Mouse (Mus musculus) midbrain, embryonic 11.5 days (tissue): ENCODE results near the gene Fam189b. TPM values are rescaled to one million over a fixed set of nuclear protein-coding genes. Genes with fewer than 3 reads are reported as not detected.
A peak's percentile ranks its signal among the peaks of the same experiment; 100 is the strongest.

Experiments used
- ATAC-seq: fragments of 200-750 bp; cut with Nextera tagmentation; 2 replicates; pipeline ENCODE4 v1.8.0; 2017; ENCODE audit warnings: moderate TSS enrichment, moderate library complexity; ENCODE audit not compliant: low FRiP score
- DNase-seq: peaks from one replicate; pipeline ENCODE4 v3.0.0; 2015; ENCODE audit warnings: low spot score; ENCODE audit errors: missing footprints
- H3K27ac ChIP-seq: fragments of 300-500 bp; sonication (generic); 2 replicates; pipeline ENCODE4 v1.5.1; 2014; ENCODE audit warnings: low read depth, low read length
- H3K27me3 ChIP-seq: fragments of 300-500 bp; sonication (generic); 2 replicates; pipeline ENCODE4 v1.6.1; 2014; ENCODE audit warnings: mild to moderate bottlenecking, low read length, moderate library complexity, mixed read lengths; ENCODE audit not compliant: control insufficient read depth, insufficient read depth
- H3K36me3 ChIP-seq: fragments of 300-500 bp; sonication (generic); 2 replicates; pipeline ENCODE4 v1.6.1; 2014; ENCODE audit warnings: mild to moderate bottlenecking, low read length, moderate library complexity, mixed read lengths; ENCODE audit not compliant: control insufficient read depth, insufficient read depth
- H3K4me1 ChIP-seq: fragments of 300-500 bp; sonication (generic); 2 replicates; pipeline ENCODE4 v1.6.1; 2014; ENCODE audit warnings: low read length; ENCODE audit not compliant: control insufficient read depth, insufficient read depth
- H3K4me2 ChIP-seq: fragments of 300-500 bp; sonication (generic); 2 replicates; pipeline ENCODE4 v1.6.1; 2014; ENCODE audit warnings: mild to moderate bottlenecking, moderate library complexity
- H3K4me3 ChIP-seq: fragments of 300-500 bp; sonication (generic); 2 replicates; pipeline ENCODE4 v1.5.1; 2014; ENCODE audit warnings: low read depth, low read length
- H3K9ac ChIP-seq: fragments of 300-500 bp; sonication (generic); 2 replicates; pipeline ENCODE4 v1.6.1; 2014; ENCODE audit warnings: low read length
- H3K9me3 ChIP-seq: fragments of 300-500 bp; sonication (generic); 2 replicates; pipeline ENCODE4 v1.6.1; 2016; ENCODE audit warnings: low read length; ENCODE audit not compliant: control insufficient read depth
- WGBS: fragments of 180-500 bp; shearing (Covaris S2); extraction: QIAGEN DNeasy Blood & Tissue Kit; methylation state at CpG from one replicate; pipeline ENCODE4 v1.1.7; 2014; 5-methylcytosine and 5-hydroxymethylcytosine counted together
- polyA plus RNA-seq: library from polyadenylated mRNA; unstranded; fragments of >200 nt; fragmentation: Nextera tagmentation; extraction: Ambion mirVana; gene quantifications from 2 replicates; pipeline ENCODE4 v1.2.1, GENCODE M21; 2014

The Fam189b gene
- polyA plus RNA-seq, 1 experiment from 2014 or later: 20.2 TPM

GRCm38 (mm10) chr3:89208075-89208657 lies 25.2 kb downstream of the Fam189b start:
- 95% methylated on average over 13 of the region's 13 CpGs for WGBS

GRCm38 (mm10) chr3:89208736-89209135 lies 25.8 kb downstream of the Fam189b start:
- Histone ChIP-seq H3K36me3 (peaks cover 20% of the 10 kb centered on the region), H3K4me1 (peaks cover 3% of the 10 kb centered on the region), H3K9me3 (no peaks in the 10 kb centered on the region), H3K4me2 (no peak overlapping the region), H3K9ac (no peak overlapping the region), H3K4me3 (no peak overlapping the region), H3K27me3 (no peaks in the 10 kb centered on the region), H3K27ac (no peak overlapping the region)
- WGBS: 85% methylated on average over 6 of the region's 6 CpGs
- DNase-seq: no peak
- no peak for ATAC-seq

More at GRCm38 (mm10) chr3:89208075-89208657, 25.2 kb downstream of the Fam189b start:
- H3K27ac ChIP-seq: no peak overlapping the region
- ATAC-seq: no peak
- H3K4me3 ChIP-seq: no peak overlapping the region
- H3K36me3 ChIP-seq: peaks cover 20% of the 10 kb centered on the region
- no peaks in the 10 kb centered on the region for H3K27me3 ChIP-seq
- no peak for DNase-seq
- H3K9ac ChIP-seq: no peak overlapping the region
- H3K4me1 ChIP-seq: peaks cover 6% of the 10 kb centered on the region
- no peak overlapping the region for H3K4me2 ChIP-seq
- no peaks in the 10 kb centered on the region for H3K9me3 ChIP-seq

- no peak overlapping the region for H3K4me2 ChIP-seq
- ATAC-seq: no peak
- H3K4me3 ChIP-seq: no peak overlapping the region
- WGBS: 86% methylated on average over 7 of the region's 7 CpGs
- H3K36me3 ChIP-seq: peaks cover 20% of the 10 kb centered on the region
- no peak overlapping the region for H3K9ac ChIP-seq
- peaks cover 7% of the 10 kb centered on the region for H3K4me1 ChIP-seq
- no peak overlapping the region for H3K27ac ChIP-seq
- H3K27me3 ChIP-seq: no peaks in the 10 kb centered on the region
- H3K9me3 ChIP-seq: no peaks in the 10 kb centered on the region
- no peak for DNase-seq
Observed at GRCm38 (mm10) chr3:89209731-89210130, 26.8 kb downstream of the Fam189b start.

- Histone ChIP-seq H3K27me3 (no peaks in the 10 kb centered on the region), H3K36me3 (peaks cover 20% of the 10 kb centered on the region), H3K4me2 (no peak overlapping the region), H3K4me3 (no peak overlapping the region), H3K9ac (no peak overlapping the region), H3K27ac (no peak overlapping the region), H3K9me3 (no peaks in the 10 kb centered on the region), H3K4me1 (peaks cover 9% of the 10 kb centered on the region)
- DNase-seq (no peak), ATAC-seq (no peak)
- 89% methylated on average over 13 of the region's 13 CpGs for WGBS
Observed at GRCm38 (mm10) chr3:89210162-89210561, 27.2 kb downstream of the Fam189b start.

GRCm38 (mm10) chr3:89210731-89211130 lies 27.8 kb downstream of the Fam189b start:
- Histone ChIP-seq H3K27me3 (no peaks in the 10 kb centered on the region), H3K4me1 (peaks cover 14% of the 10 kb centered on the region), H3K4me2 (no peak overlapping the region), H3K9ac (no peak overlapping the region), H3K9me3 (no peaks in the 10 kb centered on the region), H3K36me3 (peaks cover 20% of the 10 kb centered on the region), H3K27ac (no peak overlapping the region), H3K4me3 (no peak overlapping the region)
- DNase-seq (no peak), ATAC-seq (no peak)
- 91% methylated on average over 7 of the region's 7 CpGs for WGBS

GRCm38 (mm10) chr3:89213803-89214530 lies 31.0 kb downstream of the Fam189b start:
- H3K4me3 ChIP-seq: peak overlapping the region; percentile 81
- H3K9ac ChIP-seq: peak overlapping the region; percentile 72

GRCm38 (mm10) chr3:89214681-89215411 lies 31.9 kb downstream of the Fam189b start, which contains the start of gene Thbs3:
Gene Thbs3, plus strand, starts transcription at chr3:89215180.
- ATAC-seq: peak; percentile 22; the same call in 1 of the 2 replicates
- Histone ChIP-seq H3K27ac (peak within 1 kb of the TSS; percentile 98), H3K27me3 (no peaks in the 10 kb centered on the region), H3K9me3 (no peaks in the 10 kb centered on the region), H3K4me3 (peak within 1 kb of the TSS; percentile 81), H3K4me1 (peaks cover 33% of the 10 kb centered on the region), H3K36me3 (no peaks in the 10 kb centered on the region; the same call in 1 of the 2 replicates), H3K9ac (peak within 1 kb of the TSS; percentile 72), H3K4me2 (peak within 1 kb of the TSS; percentile 82)
- WGBS: under 1% methylated on average over 18 of the region's 19 CpGs
- peak; percentile 96 for DNase-seq

More at GRCm38 (mm10) chr3:89213803-89214530, 31.0 kb downstream of the Fam189b start:
- Histone ChIP-seq H3K27me3 (no peaks in the 10 kb centered on the region), H3K4me2 (peak overlapping the region; percentile 82), H3K4me1 (peaks cover 29% of the 10 kb centered on the region), H3K27ac (peak overlapping the region; percentile 98), H3K9me3 (no peaks in the 10 kb centered on the region), H3K36me3 (peaks cover 5% of the 10 kb centered on the region)
- DNase-seq (peak; percentile 99), ATAC-seq (peak; percentile 89)
- under 1% methylated on average over 67 of the region's 69 CpGs for WGBS

GRCm38 (mm10) chr3:89215853-89216252 lies 32.9 kb downstream of the Fam189b start:
- peak overlapping the region; percentile 81 for H3K4me3 ChIP-seq
- H3K27ac ChIP-seq: peak overlapping the region; percentile 98
- H3K9me3 ChIP-seq: no peaks in the 10 kb centered on the region
- peak overlapping the region; percentile 82 for H3K4me2 ChIP-seq
- DNase-seq (peak; percentile 98), ATAC-seq (peak; percentile 36)
- 0% methylated on average over 6 of the region's 6 CpGs for WGBS
- H3K36me3 ChIP-seq: no peaks in the 10 kb centered on the region; the same call in 1 of the 2 replicates
- no peaks in the 10 kb centered on the region for H3K27me3 ChIP-seq
- H3K9ac ChIP-seq: peak overlapping the region; percentile 72
- H3K4me1 ChIP-seq: peaks cover 33% of the 10 kb centered on the region
